Mouse (Mus musculus): ENCODE data around the gene Guca1b. TPM values are rescaled to one million over a fixed set of nuclear protein-coding genes. Genes with fewer than 3 reads are reported as not detected.
A peak's percentile ranks its signal among the peaks of the same experiment; 100 is the strongest.

Gene Guca1b
- 1.1 TPM in 2 replicates for polyA plus RNA-seq (2015; fragmentation: Nextera tagmentation; extraction: Ambion mirVana)

DNA sequence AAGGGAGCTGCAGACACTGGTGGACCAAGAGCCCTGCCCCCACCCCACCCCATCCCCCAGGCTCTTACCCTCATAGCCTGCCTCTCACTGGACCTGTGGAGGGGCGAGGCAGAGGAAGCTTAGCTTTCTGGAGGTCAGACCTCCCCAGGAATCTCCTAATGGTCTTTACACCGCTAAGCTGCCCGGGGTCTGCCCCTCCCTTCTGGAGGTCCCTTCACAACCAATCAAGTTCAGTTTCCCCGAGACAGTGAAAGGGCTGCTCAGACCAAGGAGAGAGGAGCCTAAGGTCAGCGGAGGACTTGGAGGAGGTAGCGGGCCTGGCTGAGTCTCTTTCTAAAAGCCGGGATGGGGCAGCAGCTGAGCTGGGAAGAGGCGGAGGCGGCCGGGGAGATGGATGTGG lies at the start of gene Guca1b:
TSS of gene Guca1b (plus strand) at position 249 of the 400 bp plus-strand sequence.
- Histone ChIP-seq H3K9ac (no peak within 1 kb of the TSS), H3K4me2 (no peak within 1 kb of the TSS), H3K4me1 (replicated peaks) (no peaks in the 10 kb centered on the region), H3K27ac (replicated peaks) (no peak within 1 kb of the TSS), H3K4me3 (no peak within 1 kb of the TSS), H3K9me3 (no peaks in the 10 kb centered on the region), H3K36me3 (peaks cover 16% of the 10 kb centered on the region), H3K27me3 (no peaks in the 10 kb centered on the region)
- no peak for ATAC-seq (ENCODE audit: low read depth)
- WGBS, result 39% methylated on average over 10 of the region's 10 CpGs

GRCm38 (mm10) chr17:47343121-47343520 lies 42.1 kb upstream of the Guca1b start:
- Histone ChIP-seq H3K4me2 (no peak overlapping the region), H3K9me3 (peaks cover 3% of the 10 kb centered on the region; the same call in 1 of the 2 replicates), H3K36me3 (peaks cover 94% of the 10 kb centered on the region), H3K27ac (replicated peaks) (no peak overlapping the region), H3K27me3 (no peaks in the 10 kb centered on the region), H3K9ac (no peak overlapping the region), H3K4me3 (no peak overlapping the region), H3K4me1 (replicated peaks) (0 out of 2 replicates have a peak, but pooled peaks cover 1% of the 10 kb centered on the region)
- ATAC-seq (ENCODE audit: low read depth), result no peak
- 90% methylated on average over 2 of the region's 2 CpGs for WGBS

GRCm38 (mm10) chr17:47349721-47350319 lies 35.4 kb upstream of the Guca1b start:
- Histone ChIP-seq H3K9ac (no peak overlapping the region), H3K4me1 (replicated peaks) (no peaks in the 10 kb centered on the region), H3K27me3 (no peaks in the 10 kb centered on the region), H3K9me3 (peaks cover 29% of the 10 kb centered on the region), H3K36me3 (peaks cover 97% of the 10 kb centered on the region), H3K4me2 (no peak overlapping the region), H3K4me3 (no peak overlapping the region), H3K27ac (replicated peaks) (no peak overlapping the region)
- WGBS, result 85% methylated on average over 3 of the region's 3 CpGs
- no peak for ATAC-seq (ENCODE audit: low read depth)

- 31% methylated on average over 6 of the region's 6 CpGs for WGBS
- H3K36me3 ChIP-seq, result peaks cover 50% of the 10 kb centered on the region
- no peak overlapping the region for H3K4me2 ChIP-seq
- ATAC-seq (ENCODE audit: low read depth), result no peak
- no peaks in the 10 kb centered on the region for H3K9me3 ChIP-seq
- H3K4me1 ChIP-seq (replicated peaks), result no peaks in the 10 kb centered on the region
- no peak overlapping the region for H3K9ac ChIP-seq
- H3K27ac ChIP-seq (replicated peaks), result no peak overlapping the region
- no peak overlapping the region for H3K4me3 ChIP-seq
- peaks cover 9% of the 10 kb centered on the region for H3K27me3 ChIP-seq
Observed at GRCm38 (mm10) chr17:47359964-47360363, 25.2 kb upstream of the Guca1b start.

DNA sequence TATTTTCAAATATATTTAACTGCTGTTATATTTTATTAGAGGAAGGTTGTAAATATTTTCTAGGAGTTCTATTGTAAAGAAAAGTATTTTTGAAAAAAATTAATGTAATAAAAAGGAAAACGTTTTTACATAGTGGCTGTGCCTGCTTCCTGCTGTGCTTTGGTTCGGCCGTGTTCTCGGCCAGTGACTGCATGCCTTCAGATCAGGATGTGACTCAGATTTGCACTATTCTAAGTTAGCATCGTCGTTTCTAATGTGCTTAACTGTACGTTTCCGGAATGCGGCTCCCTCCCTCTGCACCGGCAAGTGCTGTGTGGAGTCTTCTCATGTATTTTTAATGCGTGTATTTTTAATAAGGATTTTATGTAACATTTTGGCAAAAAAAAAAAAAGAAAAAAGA lies 23.9 kb upstream of the Guca1b start:
- no peak for ATAC-seq (ENCODE audit: low read depth)
- 78% methylated on average over 11 of the region's 11 CpGs for WGBS
- Histone ChIP-seq H3K9ac (no peak overlapping the region), H3K9me3 (no peaks in the 10 kb centered on the region), H3K4me2 (no peak overlapping the region), H3K27ac (replicated peaks) (no peak overlapping the region), H3K4me3 (no peak overlapping the region), H3K4me1 (replicated peaks) (no peaks in the 10 kb centered on the region), H3K27me3 (peaks cover 22% of the 10 kb centered on the region), H3K36me3 (peaks cover 36% of the 10 kb centered on the region)

GRCm38 (mm10) chr17:47368401-47369086 lies 16.6 kb upstream of the Guca1b start, which contains the start of gene Mrps10:
Mrps10 (plus strand) TSS chr17:47368887.
- 5% methylated on average over 35 of the region's 35 CpGs for WGBS
- Histone ChIP-seq H3K36me3 (peaks cover 15% of the 10 kb centered on the region), H3K4me1 (replicated peaks) (peaks cover 19% of the 10 kb centered on the region), H3K4me3 (peak within 1 kb of the TSS; percentile 75), H3K27me3 (peaks cover 37% of the 10 kb centered on the region), H3K9me3 (no peaks in the 10 kb centered on the region), H3K27ac (replicated peaks) (peak within 1 kb of the TSS; percentile 84), H3K9ac (peak within 1 kb of the TSS; percentile 76), H3K4me2 (peak within 1 kb of the TSS; percentile 87)
- ATAC-seq (ENCODE audit: low read depth), result peak; percentile 89

DNA sequence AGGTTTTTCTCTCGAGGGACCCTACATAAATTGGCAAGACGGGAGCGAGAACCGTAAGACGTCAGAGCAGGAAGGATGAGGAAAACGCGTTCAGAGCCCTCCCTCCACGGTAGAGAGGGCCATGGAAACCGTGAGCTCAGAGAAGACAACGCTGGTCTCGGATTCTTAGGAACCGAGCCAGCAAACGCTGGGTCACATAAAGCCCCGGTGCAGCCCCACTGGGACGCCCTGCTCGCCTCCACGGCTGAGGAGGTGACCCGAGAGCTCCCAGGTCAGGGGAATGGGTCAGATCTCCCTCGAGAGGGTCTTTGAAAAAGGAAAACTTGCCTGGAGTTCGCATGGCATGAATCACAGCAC lies 16.1 kb upstream of the Guca1b start:
- WGBS, result under 1% methylated on average over 20 of the region's 20 CpGs
- Histone ChIP-seq H3K4me2 (peak overlapping the region; percentile 87), H3K27me3 (peaks cover 37% of the 10 kb centered on the region), H3K9me3 (no peaks in the 10 kb centered on the region), H3K27ac (replicated peaks) (peak overlapping the region; percentile 84), H3K4me3 (peak overlapping the region; percentile 75), H3K9ac (peak overlapping the region; percentile 76), H3K36me3 (peaks cover 19% of the 10 kb centered on the region), H3K4me1 (replicated peaks) (peaks cover 19% of the 10 kb centered on the region)
- ATAC-seq (ENCODE audit: low read depth), result peak; percentile 75

- Histone ChIP-seq H3K27me3 (peaks cover 14% of the 10 kb centered on the region), H3K4me1 (replicated peaks) (peaks cover 19% of the 10 kb centered on the region), H3K4me2 (peak overlapping the region; percentile 7; the same call in 1 of the 2 replicates), H3K4me3 (no peak overlapping the region), H3K9ac (peak overlapping the region; percentile 47; the same call in 1 of the 2 replicates), H3K27ac (replicated peaks) (no peak overlapping the region), H3K36me3 (peaks cover 42% of the 10 kb centered on the region), H3K9me3 (no peaks in the 10 kb centered on the region)
- WGBS, result 15% methylated on average over 4 of the region's 4 CpGs
- ATAC-seq (ENCODE audit: low read depth), result no peak
Observed at GRCm38 (mm10) chr17:47371451-47371850, 13.7 kb upstream of the Guca1b start.

DNA sequence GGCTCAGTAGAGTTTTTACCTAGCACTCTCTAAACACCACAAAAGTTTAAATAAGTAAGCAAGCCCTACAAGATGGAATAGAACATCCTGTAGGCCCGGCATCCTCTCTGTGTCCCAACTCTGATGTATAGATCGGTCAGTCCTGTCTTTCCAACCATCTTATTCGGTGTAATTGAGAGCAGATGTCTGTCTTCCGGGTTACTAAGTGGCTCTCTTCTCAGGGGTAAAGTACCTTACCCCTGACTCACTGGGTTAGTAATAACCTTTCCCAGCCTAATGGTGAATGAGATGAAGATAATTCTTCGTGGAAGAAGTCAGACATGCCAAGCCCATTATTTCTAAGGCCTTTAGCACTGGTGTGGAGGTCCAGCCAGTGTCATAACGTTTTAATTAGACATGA lies 11.2 kb upstream of the Guca1b start:
- Histone ChIP-seq H3K9ac (no peak overlapping the region), H3K9me3 (no peaks in the 10 kb centered on the region), H3K4me2 (no peak overlapping the region), H3K4me3 (no peak overlapping the region), H3K4me1 (replicated peaks) (peaks cover 19% of the 10 kb centered on the region), H3K27me3 (no peaks in the 10 kb centered on the region), H3K27ac (replicated peaks) (no peak overlapping the region), H3K36me3 (peaks cover 66% of the 10 kb centered on the region)
- no peak for ATAC-seq (ENCODE audit: low read depth)
- 93% methylated on average over 6 of the region's 6 CpGs for WGBS

- no peak overlapping the region for H3K27ac ChIP-seq (replicated peaks)
- no peak for ATAC-seq (ENCODE audit: low read depth)
- H3K4me3 ChIP-seq, result no peak overlapping the region
- no peak overlapping the region for H3K9ac ChIP-seq
- H3K4me1 ChIP-seq (replicated peaks), result no peaks in the 10 kb centered on the region
- H3K27me3 ChIP-seq, result no peaks in the 10 kb centered on the region
- WGBS, result 92% methylated on average over 6 of the region's 6 CpGs
- no peak overlapping the region for H3K4me2 ChIP-seq
- H3K9me3 ChIP-seq, result no peaks in the 10 kb centered on the region
- H3K36me3 ChIP-seq, result peaks cover 94% of the 10 kb centered on the region
Observed at GRCm38 (mm10) chr17:47376779-47377280, 8.4 kb upstream of the Guca1b start.

GRCm38 (mm10) chr17:47378133-47378532 lies 7.1 kb upstream of the Guca1b start:
- peaks cover 83% of the 10 kb centered on the region for H3K36me3 ChIP-seq
- H3K9me3 ChIP-seq, result no peaks in the 10 kb centered on the region
- H3K4me3 ChIP-seq, result no peak overlapping the region
- no peaks in the 10 kb centered on the region for H3K4me1 ChIP-seq (replicated peaks)
- H3K27me3 ChIP-seq, result no peaks in the 10 kb centered on the region
- ATAC-seq (ENCODE audit: low read depth), result no peak
- H3K9ac ChIP-seq, result no peak overlapping the region
- H3K4me2 ChIP-seq, result no peak overlapping the region
- no peak overlapping the region for H3K27ac ChIP-seq (replicated peaks)
- 81% methylated on average over 15 of the region's 15 CpGs for WGBS

DNA sequence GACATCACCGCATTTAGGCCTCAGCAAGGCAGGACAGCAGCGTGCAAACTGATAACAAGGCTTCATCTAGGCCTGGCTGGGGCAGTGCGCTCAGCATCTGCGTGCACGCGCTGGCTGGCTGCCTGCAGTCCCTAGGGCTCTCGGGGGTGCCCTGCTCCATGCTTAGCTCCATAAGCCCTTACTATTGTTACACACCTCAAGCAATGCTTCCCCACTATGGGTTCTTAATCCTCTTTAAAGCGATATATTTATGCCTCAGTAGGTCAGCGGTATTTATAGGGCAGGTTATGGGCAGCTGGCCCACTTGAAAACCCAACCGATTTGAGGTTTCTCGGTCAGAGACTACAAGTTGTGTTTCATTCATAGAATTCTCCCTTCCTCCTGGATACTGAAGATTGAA lies 3.3 kb upstream of the Guca1b start:
- Histone ChIP-seq H3K4me2 (no peak overlapping the region), H3K9me3 (no peaks in the 10 kb centered on the region), H3K4me3 (no peak overlapping the region), H3K27ac (replicated peaks) (no peak overlapping the region), H3K4me1 (replicated peaks) (no peaks in the 10 kb centered on the region), H3K27me3 (no peaks in the 10 kb centered on the region), H3K9ac (no peak overlapping the region), H3K36me3 (peaks cover 47% of the 10 kb centered on the region)
- ATAC-seq (ENCODE audit: low read depth), result no peak
- WGBS, result 83% methylated on average over 11 of the region's 11 CpGs

Measured in neural tube, embryonic 13.5 days (tissue).